Mouse (Mus musculus): ENCODE data around the gene Gm21969.

- TF ChIP-seq POLR2A (IDR thresholded peaks at IDR 0.05; ENCODE audit: insufficient read depth, low read depth, low read length), result peak; percentile 79
- TF ChIP-seq CTCF (IDR thresholded peaks at IDR 0.05; ENCODE audit: insufficient read depth, low read depth, low read length), result peak; percentile 63
These were observed 28.7 kb upstream of the Gm21969 start for GRCm38 (mm10) chr4:139574156-139574798.
